Mouse (Mus musculus): ENCODE results near the gene Atxn3. TPM values are rescaled to one million over a fixed set of nuclear protein-coding genes. Genes with fewer than 3 reads are reported as not detected.
A peak's percentile ranks its signal among the peaks of the same experiment; 100 is the strongest.
"Not testable (repeated sequence)": the region's sequence is repeated elsewhere in the genome, so short reads cannot be mapped to it uniquely, and the experiment has no call there.

Atxn3 gene
- polyA plus RNA-seq, 1 experiment from 2014 or later = 14.5 TPM

DNA sequence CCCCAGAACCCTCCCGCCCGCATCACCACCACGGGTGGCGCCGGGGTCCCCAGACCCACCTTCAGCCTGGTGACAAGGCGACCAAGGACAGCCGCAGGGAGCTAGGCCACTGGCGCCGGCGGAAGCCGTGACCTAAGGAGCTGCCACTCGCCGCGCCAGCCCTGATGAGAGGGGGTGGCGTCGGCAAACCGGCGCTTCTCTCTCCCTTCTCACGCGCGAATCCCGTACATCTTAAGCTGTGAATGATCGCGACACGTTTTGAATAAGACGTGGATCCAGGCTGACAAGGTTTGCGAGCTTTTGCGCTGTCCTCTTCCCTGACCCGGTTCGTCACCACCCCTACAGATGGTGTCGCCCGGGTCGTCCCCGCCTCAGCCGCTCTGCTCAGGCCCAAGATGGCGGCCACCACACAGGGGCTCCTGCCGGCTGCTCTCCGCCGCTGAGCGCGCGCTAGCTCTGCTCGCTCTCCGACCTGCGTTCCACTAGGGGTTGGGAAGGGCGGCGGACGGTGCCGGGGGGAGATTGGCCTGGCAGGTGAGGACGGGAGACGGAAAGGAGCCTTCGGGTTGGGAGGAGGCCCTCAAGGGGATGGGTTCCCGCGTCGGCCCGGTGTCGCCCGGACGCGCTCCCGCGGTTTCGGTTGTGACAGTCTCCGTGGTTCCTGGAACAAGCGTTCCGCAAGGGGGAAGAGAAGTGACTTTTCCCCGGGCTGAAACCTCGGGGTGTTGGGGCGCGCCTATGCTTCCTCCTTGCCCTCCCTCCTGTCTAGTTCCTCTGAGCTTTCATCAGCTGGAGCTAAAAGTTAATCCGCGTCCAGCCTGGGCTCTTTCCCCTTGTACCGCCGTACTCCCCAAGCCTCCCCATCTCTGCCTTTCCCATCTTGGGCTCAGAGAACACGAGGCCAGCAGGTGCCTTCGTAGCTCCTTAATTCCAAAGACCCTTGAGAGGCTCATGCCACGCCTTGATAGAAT, 17.8 kb upstream of the Atxn3 start, which contains the start of gene Cpsf2:
Gene Cpsf2 (plus strand): TSS at position 388 of the 971 bp plus-strand sequence.
- no peak for TF ChIP-seq CTCF (IDR thresholded peaks at IDR 0.05; ENCODE audit: low read depth)
- peak; percentile 87 for DNase-seq
- Histone ChIP-seq H3K27me3 (ENCODE audit: insufficient read depth, low read length) (no peaks in the 10 kb centered on the region), H3K36me3 (ENCODE audit: insufficient read depth) (peaks cover 3% of the 10 kb centered on the region; the same call in 1 of the 2 replicates), H3K9ac (peak within 1 kb of the TSS; percentile 95), H3K27ac (ENCODE audit: low read depth) (peak within 1 kb of the TSS; percentile 94), H3K4me3 (ENCODE audit: low read depth, low read length) (peak within 1 kb of the TSS; percentile 91), H3K9me3 (ENCODE audit: low read depth, low read length) (no peaks in the 10 kb centered on the region), H3K4me1 (ENCODE audit: insufficient read depth) (no peaks in the 10 kb centered on the region; the same call in 1 of the 2 replicates), H3K4me2 (peak within 1 kb of the TSS; percentile 69)
- ATAC-seq (ENCODE audit: insufficient read depth) = peak; percentile 98
- WGBS = under 1% methylated on average over 77 of the region's 77 CpGs

- no peaks in the 10 kb centered on the region; the same call in 1 of the 2 replicates for H3K4me1 ChIP-seq (ENCODE audit: insufficient read depth)
- DNase-seq = no peak
- peaks cover 4% of the 10 kb centered on the region; the same call in 1 of the 2 replicates for H3K36me3 ChIP-seq (ENCODE audit: insufficient read depth)
- H3K4me2 ChIP-seq = peak overlapping the region; percentile 69
- 2% methylated on average over 23 of the region's 23 CpGs for WGBS
- H3K4me3 ChIP-seq (ENCODE audit: low read depth, low read length) = peak overlapping the region; percentile 91
- H3K27ac ChIP-seq (ENCODE audit: low read depth) = peak overlapping the region; percentile 94
- no peaks in the 10 kb centered on the region for H3K27me3 ChIP-seq (ENCODE audit: insufficient read depth, low read length)
- no peak; the same call in 1 of the 2 replicates for ATAC-seq (ENCODE audit: insufficient read depth)
- H3K9me3 ChIP-seq (ENCODE audit: low read depth, low read length) = no peaks in the 10 kb centered on the region
- no peak for TF ChIP-seq CTCF (IDR thresholded peaks at IDR 0.05; ENCODE audit: low read depth)
- H3K9ac ChIP-seq = peak overlapping the region; percentile 95
These were observed 17.1 kb upstream of the Atxn3 start for GRCm38 (mm10) chr12:101975167-101975600.

GRCm38 (mm10) chr12:101974571-101974970, 16.5 kb upstream of the Atxn3 start:
- Histone ChIP-seq H3K4me1 (ENCODE audit: insufficient read depth) (no peaks in the 10 kb centered on the region; the same call in 1 of the 2 replicates), H3K9me3 (ENCODE audit: low read depth, low read length) (no peaks in the 10 kb centered on the region), H3K9ac (peak overlapping the region; percentile 95), H3K4me3 (ENCODE audit: low read depth, low read length) (peak overlapping the region; percentile 91), H3K4me2 (peak overlapping the region; percentile 69), H3K36me3 (ENCODE audit: insufficient read depth) (peaks cover 10% of the 10 kb centered on the region; the same call in 1 of the 2 replicates), H3K27ac (ENCODE audit: low read depth) (0 out of 2 replicates have a peak overlapping the region, but pooled peaks have one; percentile 94), H3K27me3 (ENCODE audit: insufficient read depth, low read length) (no peaks in the 10 kb centered on the region)
- ATAC-seq (ENCODE audit: insufficient read depth) (no peak), DNase-seq (no peak)
- TF ChIP-seq CTCF (IDR thresholded peaks at IDR 0.05; ENCODE audit: low read depth) = no peak
- 19% methylated on average over 1 of the region's 1 CpGs for WGBS

GRCm38 (mm10) chr12:101972230-101972629, 14.2 kb upstream of the Atxn3 start:
- Histone ChIP-seq H3K36me3 (ENCODE audit: insufficient read depth) (peaks cover 30% of the 10 kb centered on the region; the same call in 1 of the 2 replicates), H3K9ac (no peak overlapping the region), H3K9me3 (ENCODE audit: low read depth, low read length) (no peaks in the 10 kb centered on the region), H3K4me1 (ENCODE audit: insufficient read depth) (no peaks in the 10 kb centered on the region; the same call in 1 of the 2 replicates), H3K4me3 (ENCODE audit: low read depth, low read length) (no peak overlapping the region), H3K27ac (ENCODE audit: low read depth) (no peak overlapping the region), H3K27me3 (ENCODE audit: insufficient read depth, low read length) (no peaks in the 10 kb centered on the region), H3K4me2 (no peak overlapping the region)
- no peak for DNase-seq
- no peak for TF ChIP-seq CTCF (IDR thresholded peaks at IDR 0.05; ENCODE audit: low read depth)
- no peak for ATAC-seq (ENCODE audit: insufficient read depth)
- 90% methylated on average over 3 of the region's 3 CpGs for WGBS

DNA sequence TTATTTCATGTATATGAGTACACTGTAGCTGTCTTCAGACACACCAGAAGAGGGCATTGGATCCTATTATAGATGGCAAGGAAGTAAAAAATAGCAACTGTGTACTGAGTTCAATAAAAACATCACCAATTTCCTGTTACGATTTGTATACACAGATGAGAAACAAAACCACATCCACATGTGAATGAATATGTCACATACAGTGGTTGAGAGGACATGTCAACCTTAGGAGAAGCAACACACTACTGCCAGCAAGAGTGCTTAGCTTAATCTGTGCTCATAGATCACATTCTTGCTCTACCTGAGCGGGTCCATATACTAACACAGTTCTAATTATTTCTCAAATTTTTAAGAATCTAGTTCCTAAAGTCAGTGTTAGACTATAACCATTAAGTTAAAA, 13.3 kb upstream of the Atxn3 start:
- H3K4me1 ChIP-seq (ENCODE audit: insufficient read depth) = no peaks in the 10 kb centered on the region
- TF ChIP-seq CTCF (IDR thresholded peaks at IDR 0.05; ENCODE audit: low read depth) = no peak
- WGBS = 89% methylated on average over 2 of the region's 2 CpGs
- no peak overlapping the region for H3K9ac ChIP-seq
- H3K4me3 ChIP-seq (ENCODE audit: low read depth, low read length) = no peak overlapping the region
- H3K27ac ChIP-seq (ENCODE audit: low read depth) = no peak overlapping the region
- ATAC-seq (ENCODE audit: insufficient read depth) (no peak), DNase-seq (no peak)
- H3K36me3 ChIP-seq (ENCODE audit: insufficient read depth) = peaks cover 38% of the 10 kb centered on the region
- H3K9me3 ChIP-seq (ENCODE audit: low read depth, low read length) = no peaks in the 10 kb centered on the region
- no peak overlapping the region for H3K4me2 ChIP-seq
- H3K27me3 ChIP-seq (ENCODE audit: insufficient read depth, low read length) = no peaks in the 10 kb centered on the region

DNA sequence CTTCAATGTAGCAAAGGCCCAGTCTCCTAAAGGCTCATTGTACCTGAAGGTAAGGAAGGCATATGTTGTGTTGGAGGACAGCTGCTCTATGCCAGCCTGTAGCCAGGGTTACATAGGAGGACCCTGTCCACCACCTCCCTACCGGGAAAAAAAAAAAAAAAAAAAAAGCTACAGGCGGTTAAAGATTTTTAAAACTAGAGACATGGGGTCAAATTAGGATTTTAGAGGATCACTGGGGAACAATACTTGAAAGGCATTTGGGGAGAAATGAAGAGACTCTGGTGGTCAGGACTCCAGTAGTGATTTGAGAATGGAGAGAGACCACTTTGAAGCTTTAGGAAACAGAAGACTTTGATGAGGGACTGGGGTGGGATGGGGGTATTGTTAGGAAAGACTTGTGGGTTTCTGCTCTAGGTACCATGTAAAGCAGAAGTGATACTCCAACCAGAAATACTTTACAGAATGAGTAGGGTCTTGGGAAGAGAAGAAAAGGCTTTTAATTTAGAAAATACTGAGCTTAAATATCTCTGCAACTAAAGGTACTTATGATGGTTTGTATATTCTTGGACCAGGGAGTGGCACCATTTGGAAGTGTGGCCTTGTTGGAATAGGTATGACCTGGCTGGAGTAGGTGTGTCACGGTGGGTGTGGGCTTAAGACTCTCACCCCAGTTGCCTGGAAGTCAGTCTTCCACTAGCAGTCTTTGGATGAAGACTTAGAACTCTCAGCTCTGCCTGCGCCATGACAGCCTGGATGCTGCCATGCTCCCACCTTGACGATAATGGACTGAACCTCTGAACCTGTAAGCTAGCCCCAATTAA, 1.1 kb upstream of the Atxn3 start:
- peak overlapping the region; percentile 38 for H3K9ac ChIP-seq
- not testable (repeated sequence) for H3K9me3 ChIP-seq (ENCODE audit: low read depth, low read length); ATAC-seq (ENCODE audit: insufficient read depth); DNase-seq; H3K36me3 ChIP-seq (ENCODE audit: insufficient read depth); H3K4me1 ChIP-seq (ENCODE audit: insufficient read depth); H3K27me3 ChIP-seq (ENCODE audit: insufficient read depth, low read length); H3K27ac ChIP-seq (ENCODE audit: low read depth)
- peak overlapping the region; percentile 60 for H3K4me2 ChIP-seq
- H3K4me3 ChIP-seq (ENCODE audit: low read depth, low read length) = peak overlapping the region; percentile 89
- 93% methylated on average over 5 of the region's 5 CpGs for WGBS
